Mouse (Mus musculus): Measurements from ENCODE around the gene Nhsl2.
"Not testable (repeated sequence)": the region's sequence is repeated elsewhere in the genome, so short reads cannot be mapped to it uniquely, and the experiment has no call there.

The Nhsl2 gene

GRCm38 (mm10) chrX:101849281-101849821 is at the start of gene Nhsl2:
Nhsl2 (plus strand) TSS chrX:101849385.
- DNase-seq (ENCODE audit: low read depth, low spot score), result peak; percentile 71

DNA sequence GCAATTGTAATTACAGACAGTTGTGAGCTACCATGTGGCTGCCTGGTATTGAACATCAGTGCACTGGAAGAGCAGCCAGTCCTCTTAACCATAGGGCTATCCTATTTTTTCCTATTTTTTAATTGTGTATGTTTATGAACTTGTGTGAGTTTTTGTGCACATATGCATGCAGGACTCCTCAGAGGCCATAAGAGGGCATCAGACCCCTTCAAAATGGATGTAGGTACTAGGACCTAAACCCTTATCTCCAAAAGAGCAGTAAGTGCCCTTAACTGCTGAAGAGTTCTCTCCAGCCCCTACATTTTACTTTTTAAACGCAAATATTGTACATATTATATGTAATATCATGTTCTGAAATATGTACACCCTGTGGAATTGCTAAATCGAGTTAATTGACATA is 43.7 kb upstream of the Nhsl2 start:
- DNase-seq (ENCODE audit: low read depth, low spot score), result peak; percentile 29

- no peak for DNase-seq (ENCODE audit: low read depth, low spot score)
These were observed 37.4 kb upstream of the Nhsl2 start for GRCm38 (mm10) chrX:101811750-101812149.

DNA sequence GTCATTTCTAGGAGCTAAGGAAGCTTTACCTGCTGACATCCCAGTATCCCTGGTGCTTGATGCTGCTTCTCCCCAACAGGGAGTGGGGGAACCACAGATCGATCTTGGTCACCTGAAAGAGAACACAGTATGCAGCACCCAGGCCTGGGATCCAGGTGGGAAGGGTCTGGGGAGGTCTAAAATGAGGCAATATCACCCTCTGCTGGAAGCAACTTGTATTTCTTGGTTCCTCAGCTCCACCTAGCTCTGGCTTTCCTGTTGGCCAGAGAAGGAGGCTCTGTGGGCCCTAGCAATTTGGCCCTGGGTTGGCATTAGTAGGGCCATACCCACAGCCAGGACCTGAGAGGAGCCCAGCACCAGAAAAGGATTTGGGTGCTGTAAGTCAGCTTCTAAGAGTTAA is 30.0 kb upstream of the Nhsl2 start:
- DNase-seq (ENCODE audit: low read depth, low spot score), result peak; percentile 35

GRCm38 (mm10) chrX:101819980-101820379 is 29.2 kb upstream of the Nhsl2 start:
- not testable (repeated sequence) for DNase-seq (ENCODE audit: low read depth, low spot score)

DNA sequence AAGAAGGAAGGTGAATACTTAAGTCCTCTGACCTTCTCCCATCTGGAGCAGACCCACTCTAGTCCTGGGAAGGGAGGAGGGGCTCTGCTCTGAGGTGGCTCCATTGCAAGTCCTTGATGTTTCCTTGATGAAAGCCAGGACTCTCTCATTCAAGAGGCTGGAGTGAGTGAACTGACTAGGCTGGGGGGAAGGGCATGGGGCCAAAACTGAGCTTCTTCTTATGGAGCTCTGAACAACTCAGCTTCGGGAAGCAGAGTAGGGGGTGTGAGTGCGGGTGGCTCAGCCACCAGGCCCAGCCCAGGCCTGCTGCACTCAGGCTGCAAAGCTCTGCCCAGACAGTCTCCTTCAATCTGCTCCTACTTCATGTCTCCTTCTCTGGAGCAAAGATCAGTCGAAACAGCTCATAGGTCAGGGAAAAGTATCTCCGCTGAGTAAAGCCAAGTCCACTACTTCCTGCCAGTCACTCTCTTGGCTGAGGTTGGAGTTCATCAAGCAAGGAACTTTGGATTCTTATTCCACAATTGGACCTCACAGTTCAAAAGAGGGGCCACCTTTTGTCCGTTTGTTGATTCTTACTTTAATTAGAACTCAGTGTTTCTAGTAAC is 1.9 kb upstream of the Nhsl2 start:
- no peak for DNase-seq (ENCODE audit: low read depth, low spot score)

- peak; percentile 30 for DNase-seq (ENCODE audit: low read depth, low spot score)
These were observed 841 bp downstream of the Nhsl2 start for GRCm38 (mm10) chrX:101849901-101850551.

DNA sequence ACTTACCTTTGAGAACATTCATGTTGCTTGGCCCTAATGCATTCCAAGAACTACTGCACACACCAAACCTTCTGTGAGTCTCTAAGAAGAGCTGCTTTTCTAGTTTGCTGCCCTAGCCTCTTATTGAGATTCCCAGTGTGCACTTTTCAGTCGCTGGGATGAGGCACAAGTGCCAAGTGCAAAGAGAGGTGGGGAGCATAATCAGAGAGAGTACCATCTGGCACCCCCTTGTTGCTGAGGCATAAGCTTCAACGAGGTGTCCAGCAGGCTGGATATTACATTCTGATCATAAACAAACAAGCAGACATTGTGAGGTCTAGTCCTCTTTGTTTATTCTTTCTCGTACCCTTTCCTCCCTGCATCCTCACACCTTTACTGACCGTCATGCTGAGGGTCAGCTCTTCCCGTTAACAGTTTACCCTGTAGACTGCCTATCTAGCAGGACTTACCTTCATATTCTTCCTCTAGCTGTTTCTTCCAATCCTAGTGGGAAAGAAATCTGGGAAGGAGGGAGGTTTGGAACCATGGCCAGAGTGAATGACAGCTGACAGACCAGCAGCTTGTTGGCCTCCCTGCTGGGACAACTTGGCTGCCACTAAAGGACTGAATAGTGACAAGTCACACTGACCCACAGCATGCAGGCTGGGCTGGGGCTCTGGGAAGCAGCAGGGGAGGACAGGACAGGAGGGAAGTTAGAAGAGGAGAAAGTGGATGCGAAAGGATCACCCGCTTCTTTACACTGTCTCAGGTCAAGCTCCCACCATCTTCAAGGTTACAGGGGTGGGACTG is 2.6 kb downstream of the Nhsl2 start:
- no peak for DNase-seq (ENCODE audit: low read depth, low spot score)

DNA sequence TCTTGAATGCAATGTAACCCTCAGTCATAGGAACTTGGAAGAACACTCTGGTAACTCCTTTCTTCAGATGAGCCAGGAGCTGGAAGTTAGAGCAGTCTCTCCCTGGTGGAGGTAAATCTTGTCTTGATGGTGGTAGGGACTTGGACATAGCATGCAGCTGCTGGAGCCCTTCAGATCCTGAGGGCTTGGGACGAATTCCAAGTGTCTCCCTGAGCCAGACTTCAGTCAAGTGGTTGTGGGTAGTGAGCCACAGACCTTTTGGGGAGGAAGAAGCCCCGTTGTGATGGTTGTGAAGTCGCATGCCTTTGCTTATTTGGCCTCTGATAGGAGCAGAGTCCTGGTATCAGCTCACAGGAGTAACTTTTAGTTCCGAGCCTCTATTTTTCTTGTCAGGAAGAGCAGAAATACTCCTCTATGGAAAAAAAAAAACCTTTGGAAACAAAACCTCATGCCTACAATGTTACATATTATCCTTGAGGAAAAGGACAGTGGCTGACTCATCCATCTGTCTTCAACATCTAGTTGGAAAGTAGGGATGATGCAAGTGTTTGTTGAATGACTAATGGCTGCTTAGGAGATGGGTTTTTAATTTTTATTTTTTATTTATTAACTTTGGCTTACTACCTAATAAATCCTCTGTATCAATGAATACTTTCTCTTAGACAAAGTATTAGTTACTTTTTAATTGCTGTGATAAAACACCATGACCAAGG is 14.6 kb downstream of the Nhsl2 start:
- no peak for DNase-seq (ENCODE audit: low read depth, low spot score)

DNA sequence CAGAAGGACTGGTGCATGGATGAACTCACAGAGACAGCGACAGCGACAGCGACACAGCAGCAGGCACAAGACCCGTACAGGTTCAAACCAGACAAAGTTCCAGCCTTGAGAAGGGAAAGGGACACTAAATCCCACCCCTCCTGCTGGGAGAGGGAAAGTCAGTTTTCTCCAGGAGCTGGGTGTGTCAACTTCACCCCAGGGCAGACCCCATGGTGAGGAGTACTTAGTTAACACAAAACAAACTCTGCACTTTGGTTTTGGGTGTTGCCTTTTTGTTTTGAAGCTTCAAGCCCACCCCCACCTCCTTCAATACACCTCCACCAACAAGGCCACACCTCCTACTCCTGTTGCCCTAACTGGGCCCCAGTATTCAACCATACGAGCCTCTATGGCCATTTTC is 15.6 kb downstream of the Nhsl2 start:
- peak; percentile 93 for DNase-seq (ENCODE audit: low read depth, low spot score)

DNA sequence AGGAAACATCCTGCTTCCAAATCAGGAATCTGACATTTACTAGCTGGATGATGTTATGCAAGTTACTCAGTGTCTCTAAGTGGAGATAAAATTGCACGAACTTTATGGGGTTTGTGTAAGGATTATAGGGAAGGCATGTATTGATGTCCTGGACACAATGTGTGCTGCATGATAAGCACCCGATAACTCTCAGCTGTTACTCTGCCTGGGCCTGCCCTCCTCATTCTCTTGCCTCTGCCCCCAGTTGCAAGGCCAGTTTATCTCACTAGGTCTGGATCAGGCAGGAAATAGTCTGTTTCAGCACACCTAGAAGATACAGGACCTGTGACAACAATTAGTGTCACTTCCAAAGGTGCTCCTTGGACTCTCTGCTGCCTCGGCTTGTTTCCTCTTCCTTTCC is 25.0 kb downstream of the Nhsl2 start:
- no peak for DNase-seq (ENCODE audit: low read depth, low spot score)

- DNase-seq (ENCODE audit: low read depth, low spot score), result no peak
These were observed 25.7 kb downstream of the Nhsl2 start for GRCm38 (mm10) chrX:101874901-101875300.

GRCm38 (mm10) chrX:101876136-101876535 is 27.0 kb downstream of the Nhsl2 start:
- no peak for DNase-seq (ENCODE audit: low read depth, low spot score)

DNA sequence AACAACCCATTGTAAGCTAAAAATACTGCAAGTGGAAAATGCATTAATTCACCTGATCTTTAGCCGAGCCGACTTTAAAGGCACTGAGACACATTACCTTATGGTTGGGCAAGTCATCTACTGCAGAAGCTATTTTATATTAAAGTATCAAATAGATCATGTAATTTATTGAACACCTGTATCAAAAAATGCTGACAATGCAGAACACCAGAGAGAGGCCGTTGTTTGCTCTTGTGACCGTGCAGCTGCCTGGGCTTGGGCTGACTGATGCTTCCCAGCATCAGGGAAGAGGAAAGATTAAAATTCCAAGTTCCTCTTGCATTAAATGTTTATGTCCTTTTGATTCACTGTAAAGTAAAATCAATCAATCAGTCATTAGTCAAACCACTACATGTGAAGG is 28.7 kb downstream of the Nhsl2 start:
- DNase-seq (ENCODE audit: low read depth, low spot score), result no peak

DNA sequence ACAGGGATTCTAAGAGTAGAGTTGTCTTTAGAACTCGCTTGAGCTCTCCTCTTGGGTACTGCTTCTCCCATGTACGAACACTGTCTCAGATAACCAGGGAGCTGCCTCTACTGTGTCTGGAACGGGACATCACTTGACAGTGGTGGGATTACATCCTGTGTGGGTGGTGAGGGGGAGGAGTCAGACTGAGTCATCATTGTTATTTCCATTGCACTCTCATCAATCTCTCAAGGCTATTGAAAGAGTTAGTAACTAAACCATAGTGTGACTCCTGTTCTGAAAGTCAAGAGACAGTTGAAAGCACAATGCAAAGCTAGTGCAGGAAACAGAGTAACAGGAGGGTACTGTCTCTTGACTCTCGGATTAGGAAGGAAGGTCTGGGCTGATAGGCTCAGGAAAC is 29.4 kb downstream of the Nhsl2 start:
- no peak for DNase-seq (ENCODE audit: low read depth, low spot score)

DNA sequence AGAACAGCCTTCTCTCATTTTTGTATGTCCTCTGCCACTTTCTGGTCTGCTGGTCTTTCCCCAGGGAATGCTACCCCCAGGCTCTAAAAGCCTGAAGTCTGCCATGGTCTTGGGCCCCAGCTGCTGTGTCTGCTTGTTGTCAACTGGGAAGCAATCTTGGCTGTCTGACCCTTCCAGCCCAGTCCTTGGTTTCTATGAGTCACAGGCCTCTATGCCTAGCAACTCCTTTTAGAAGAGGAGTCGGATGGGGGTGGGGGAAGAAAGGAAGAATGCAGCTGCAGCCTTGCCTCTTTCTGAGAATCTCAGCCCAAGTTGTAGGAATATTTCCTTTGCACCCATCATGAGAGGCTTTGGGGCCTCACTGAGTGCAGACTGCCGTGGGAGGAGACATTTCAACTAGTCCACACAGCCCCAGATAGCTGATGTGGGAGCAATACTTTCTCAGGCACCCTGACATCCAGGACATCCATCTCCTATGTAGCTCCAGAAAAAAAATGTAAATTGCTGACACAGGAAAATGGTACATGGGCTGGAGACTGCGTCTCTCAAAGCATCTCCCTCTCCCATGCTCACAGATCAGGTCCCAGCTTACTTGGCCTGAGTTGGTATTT is 33.1 kb downstream of the Nhsl2 start:
- no peak for DNase-seq (ENCODE audit: low read depth, low spot score)

DNA sequence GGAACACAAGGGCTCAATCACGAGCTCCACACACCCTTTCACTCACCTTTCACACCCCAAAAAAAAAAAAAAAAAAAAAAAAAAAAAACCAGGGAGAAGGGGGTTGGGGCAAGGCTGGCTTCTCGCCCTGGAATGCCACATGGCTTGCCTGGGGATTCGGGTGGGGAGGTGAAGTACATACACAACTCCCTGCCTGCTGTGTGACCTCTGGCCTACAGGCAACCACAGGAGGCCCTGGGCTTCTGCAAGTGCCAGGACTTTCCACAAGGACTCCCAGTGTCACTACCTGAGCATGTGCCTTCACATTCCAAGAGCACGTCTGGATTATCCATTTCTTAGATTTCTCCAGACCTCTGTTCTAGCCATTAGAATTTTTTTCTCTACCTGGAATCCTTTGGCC is 40.2 kb downstream of the Nhsl2 start:
- DNase-seq (ENCODE audit: low read depth, low spot score), result no peak

GRCm38 (mm10) chrX:101889813-101890469 is 40.8 kb downstream of the Nhsl2 start:
- DNase-seq (ENCODE audit: low read depth, low spot score), result no peak

- no peak for DNase-seq (ENCODE audit: low read depth, low spot score)
These were observed 44.6 kb downstream of the Nhsl2 start for GRCm38 (mm10) chrX:101893796-101894195.

GRCm38 (mm10) chrX:101898341-101898740 is 49.2 kb downstream of the Nhsl2 start:
- no peak for DNase-seq (ENCODE audit: low read depth, low spot score)
